In genomic region chr10:12916376-12916775, GRCm38 (mm10) we compare ENCODE assay signal across 16 mouse cellular contexts.
"Had no signal": no experiment of that assay in that cellular context is flagged by ENCODE, and none has a peak within 500 bp of the region (broad histone marks: within the 10 kb centered on the region; RNA-seq: fewer than 3 reads in every experiment).

No protein-coding gene starts in this region.

- H3K4me1 ChIP-seq: limb, embryonic 12.5 days; midbrain, embryonic 13.5 days had no signal

- H3K27me3 ChIP-seq: kidney, embryonic 15.5 days; limb, embryonic 12.5 days; limb, embryonic 15.5 days; lung, embryonic 15.5 days; megakaryocyte, embryonic 14.5 days; midbrain, embryonic 13.5 days had no signal

- H3K9ac ChIP-seq: kidney, embryonic 15.5 days; limb, embryonic 12.5 days; limb, embryonic 15.5 days; liver, embryonic 14.5 days; liver, postnatal 0 days; lung, embryonic 15.5 days; midbrain, embryonic 13.5 days had no signal

- H3K36me3 ChIP-seq: kidney, embryonic 15.5 days; limb, embryonic 12.5 days; limb, embryonic 15.5 days; lung, embryonic 15.5 days; midbrain, embryonic 10.5 days; midbrain, embryonic 13.5 days had no signal

- H3K4me3 ChIP-seq: kidney, embryonic 15.5 days; limb, embryonic 12.5 days; limb, embryonic 15.5 days; lung, embryonic 15.5 days; megakaryocyte, embryonic 14.5 days; midbrain, embryonic 10.5 days; midbrain, embryonic 13.5 days had no signal

- H3K27ac ChIP-seq: limb, embryonic 12.5 days; limb, embryonic 15.5 days; liver, embryonic 14.5 days; lung, embryonic 15.5 days; midbrain, embryonic 10.5 days; midbrain, embryonic 13.5 days had no signal

- DNase-seq: kidney, adult 11 months; kidney, adult 8-10 months; kidney, postnatal 10 days; liver, postnatal 0 days; lung, postnatal 10 days; lung, postnatal 36 days; thymus, adult 18-20 months; thymus, postnatal 36 days had no signal

- H3K9me3 ChIP-seq: kidney, embryonic 15.5 days; limb, embryonic 12.5 days; limb, embryonic 15.5 days; lung, embryonic 15.5 days; megakaryocyte, embryonic 14.5 days; midbrain, embryonic 10.5 days; midbrain, embryonic 13.5 days had no signal
